Mouse (Mus musculus) testis, postnatal 14 days (tissue): ENCODE measurements around the gene Bmp10.
A peak's percentile ranks its signal among the peaks of the same experiment; 100 is the strongest.

Experiments used
- DNase-seq: peaks from one replicate; pipeline ENCODE4 v3.0.0; 2021; ENCODE audit warnings: low spot score

Bmp10 gene

GRCm38 (mm10) chr6:87428487-87429044, at the start of gene Bmp10:
Gene Bmp10 (plus strand): TSS chr6:87428994.
- DNase-seq = no peak

- no peak for DNase-seq
Measured at GRCm38 (mm10) chr6:87383926-87384691, 44.7 kb upstream of the Bmp10 start.

- DNase-seq = no peak
Measured at GRCm38 (mm10) chr6:87384761-87385160, 44.0 kb upstream of the Bmp10 start.

- DNase-seq = peak; percentile 19
Measured at GRCm38 (mm10) chr6:87386203-87386602, 42.6 kb upstream of the Bmp10 start.

- DNase-seq = no peak
Measured at GRCm38 (mm10) chr6:87386681-87387080, 42.1 kb upstream of the Bmp10 start.

GRCm38 (mm10) chr6:87388877-87389276, 39.9 kb upstream of the Bmp10 start, which contains the start of gene Gkn3:
Gene Gkn3 (minus strand): TSS chr6:87388935.
- DNase-seq = no peak

GRCm38 (mm10) chr6:87389455-87389989, 39.3 kb upstream of the Bmp10 start:
- DNase-seq = no peak

GRCm38 (mm10) chr6:87393466-87394205, 35.2 kb upstream of the Bmp10 start:
- no peak for DNase-seq

- no peak for DNase-seq
Measured at GRCm38 (mm10) chr6:87394783-87395182, 34.0 kb upstream of the Bmp10 start.

GRCm38 (mm10) chr6:87399137-87399536, 29.7 kb upstream of the Bmp10 start:
- DNase-seq = peak; percentile 38

- DNase-seq = no peak
Measured at GRCm38 (mm10) chr6:87399886-87400566, 28.8 kb upstream of the Bmp10 start.

GRCm38 (mm10) chr6:87401456-87401855, 27.3 kb upstream of the Bmp10 start:
- no peak for DNase-seq

GRCm38 (mm10) chr6:87412011-87412410, 16.8 kb upstream of the Bmp10 start:
- DNase-seq = no peak

GRCm38 (mm10) chr6:87422304-87422703, 6.5 kb upstream of the Bmp10 start:
- no peak for DNase-seq

GRCm38 (mm10) chr6:87424037-87424816, 4.6 kb upstream of the Bmp10 start:
- no peak for DNase-seq

GRCm38 (mm10) chr6:87426954-87427353, 1.8 kb upstream of the Bmp10 start:
- DNase-seq = no peak

GRCm38 (mm10) chr6:87427616-87428015, 1.2 kb upstream of the Bmp10 start:
- no peak for DNase-seq

GRCm38 (mm10) chr6:87435791-87436190, 7.0 kb downstream of the Bmp10 start:
- DNase-seq = no peak

- DNase-seq = no peak
Measured at GRCm38 (mm10) chr6:87436745-87437144, 8.0 kb downstream of the Bmp10 start.

- DNase-seq = no peak
Measured at GRCm38 (mm10) chr6:87443253-87443652, 14.5 kb downstream of the Bmp10 start.

GRCm38 (mm10) chr6:87445222-87445621, 16.4 kb downstream of the Bmp10 start:
- DNase-seq = no peak
